Mouse (Mus musculus): Measurements from ENCODE around the gene Miox.

DNA sequence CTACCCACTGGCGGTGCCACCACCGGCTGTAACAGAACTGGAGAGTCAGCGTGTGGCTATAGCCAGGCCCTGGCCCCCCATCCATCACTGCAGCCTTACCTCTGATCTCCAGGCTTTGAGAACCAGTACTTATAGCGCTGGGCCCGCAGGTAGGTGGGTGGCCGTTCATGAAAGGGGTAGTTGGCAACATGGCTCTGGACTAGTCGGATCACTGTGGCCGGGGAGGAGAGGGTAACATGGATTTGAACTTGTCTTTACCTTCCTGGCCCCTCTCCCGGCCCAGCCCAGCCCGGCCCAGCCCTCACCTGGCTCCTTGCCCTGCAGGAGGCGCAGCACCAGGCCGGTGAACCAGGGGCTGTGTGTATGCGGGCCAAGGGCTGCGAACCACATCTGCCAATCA lies 17.9 kb downstream of the Miox start:
- no peak for TF ChIP-seq POLR2A (IDR thresholded peaks at IDR 0.05; ENCODE audit: borderline replicate concordance, extremely low read depth, low read depth, low read length)
- TF ChIP-seq CTCF (IDR thresholded peaks at IDR 0.05; ENCODE audit: insufficient read depth, low read length): no peak

Measured in lung, adult 2 months (tissue).